Mouse (Mus musculus) forebrain, embryonic 16.5 days (tissue): ENCODE measurements around the gene St6galnac3. TPM values are rescaled to one million over a fixed set of nuclear protein-coding genes. Genes with fewer than 3 reads are reported as not detected.

Source experiments
- ATAC-seq: fragments of 200-750 bp; cut with Nextera tagmentation; 2 replicates; pipeline ENCODE4 v1.8.0; 2017; ENCODE audit warnings: mild to moderate bottlenecking, moderate library complexity
- H3K27ac ChIP-seq: fragments of 300-500 bp; sonication (generic); 2 replicates; pipeline ENCODE4 v1.5.1; 2014; ENCODE audit warnings: low read length, control low read depth
- H3K27me3 ChIP-seq: fragments of 300-500 bp; sonication (generic); replicated peaks from 2 replicates; pipeline ENCODE4 v1.6.1; 2014; ENCODE audit warnings: low read length; ENCODE audit not compliant: control insufficient read depth, insufficient read depth
- H3K36me3 ChIP-seq: fragments of 300-500 bp; sonication (generic); 2 replicates; pipeline ENCODE4 v1.6.1; 2014; ENCODE audit not compliant: control insufficient read depth, insufficient read depth
- H3K4me1 ChIP-seq: fragments of 300-500 bp; sonication (generic); replicated peaks from 2 replicates; pipeline ENCODE4 v1.6.1; 2014; ENCODE audit warnings: low read length; ENCODE audit not compliant: control insufficient read depth, insufficient read depth
- H3K4me2 ChIP-seq: fragments of 300-500 bp; sonication (generic); 2 replicates; pipeline ENCODE4 v1.6.1; 2014; ENCODE audit warnings: mild to moderate bottlenecking, low read length, control low read depth
- H3K4me3 ChIP-seq: fragments of 300-500 bp; sonication (generic); replicated peaks from 2 replicates; pipeline ENCODE4 v1.5.1; 2014; ENCODE audit warnings: mild to moderate bottlenecking, low read length, control low read depth
- H3K9ac ChIP-seq: fragments of 300-500 bp; sonication (generic); replicated peaks from 2 replicates; pipeline ENCODE4 v1.6.1; 2014; ENCODE audit warnings: low read depth, low read length, control low read depth
- H3K9me3 ChIP-seq: fragments of 300-500 bp; sonication (generic); 2 replicates; pipeline ENCODE4 v1.6.1; 2016; ENCODE audit warnings: low read length; ENCODE audit not compliant: control insufficient read depth
- WGBS: fragments of 180-500 bp; shearing (Covaris S2); extraction: QIAGEN DNeasy Blood & Tissue Kit; methylation state at CpG from one replicate; pipeline ENCODE4 v1.1.7; 2014; 5-methylcytosine and 5-hydroxymethylcytosine counted together
- polyA plus RNA-seq: library from polyadenylated mRNA; unstranded; fragments of >200 nt; fragmentation: Nextera tagmentation; extraction: Ambion mirVana; gene quantifications from 2 replicates; pipeline ENCODE4 v1.2.1, GENCODE M21; 2015

St6galnac3 gene
- polyA plus RNA-seq, 1 experiment from 2014 or later = 23.5 TPM

- Histone ChIP-seq H3K36me3 (no peaks in the 10 kb centered on the region), H3K9ac (no peak overlapping the region), H3K4me1 (peaks cover 17% of the 10 kb centered on the region), H3K4me3 (no peak overlapping the region), H3K9me3 (no peaks in the 10 kb centered on the region), H3K27ac (no peak overlapping the region), H3K4me2 (no peak overlapping the region), H3K27me3 (no peaks in the 10 kb centered on the region)
- WGBS = 81% methylated on average over 4 of the region's 4 CpGs
- ATAC-seq = no peak
These were observed 4.1 kb downstream of the St6galnac3 start for GRCm38 (mm10) chr3:153720922-153721321.

DNA sequence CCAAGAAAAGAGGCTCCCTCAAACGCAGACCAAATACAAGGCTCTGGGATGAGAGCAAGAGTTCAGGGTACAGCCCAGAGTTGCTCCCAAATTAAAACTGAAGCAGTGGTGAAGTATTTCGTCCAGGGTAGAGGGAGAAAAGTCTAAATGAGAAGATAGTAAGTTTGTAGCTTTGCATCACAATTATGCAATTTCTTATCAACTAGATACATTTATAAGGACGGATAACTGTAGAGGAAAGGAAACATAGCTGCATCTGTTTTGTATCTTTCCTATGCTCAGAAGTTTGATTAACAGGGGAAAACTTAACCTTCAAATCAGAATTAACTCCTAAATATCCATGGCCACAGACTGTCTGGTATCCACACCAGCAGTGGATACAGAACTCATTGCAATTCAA is 4.7 kb downstream of the St6galnac3 start:
- 63% methylated on average over 3 of the region's 3 CpGs for WGBS
- no peak overlapping the region for H3K9ac ChIP-seq
- peaks cover 16% of the 10 kb centered on the region for H3K4me1 ChIP-seq
- H3K27me3 ChIP-seq = no peaks in the 10 kb centered on the region
- no peak overlapping the region for H3K4me2 ChIP-seq
- ATAC-seq = no peak
- H3K36me3 ChIP-seq = no peaks in the 10 kb centered on the region
- H3K9me3 ChIP-seq = no peaks in the 10 kb centered on the region
- H3K4me3 ChIP-seq = no peak overlapping the region
- H3K27ac ChIP-seq = no peak overlapping the region

DNA sequence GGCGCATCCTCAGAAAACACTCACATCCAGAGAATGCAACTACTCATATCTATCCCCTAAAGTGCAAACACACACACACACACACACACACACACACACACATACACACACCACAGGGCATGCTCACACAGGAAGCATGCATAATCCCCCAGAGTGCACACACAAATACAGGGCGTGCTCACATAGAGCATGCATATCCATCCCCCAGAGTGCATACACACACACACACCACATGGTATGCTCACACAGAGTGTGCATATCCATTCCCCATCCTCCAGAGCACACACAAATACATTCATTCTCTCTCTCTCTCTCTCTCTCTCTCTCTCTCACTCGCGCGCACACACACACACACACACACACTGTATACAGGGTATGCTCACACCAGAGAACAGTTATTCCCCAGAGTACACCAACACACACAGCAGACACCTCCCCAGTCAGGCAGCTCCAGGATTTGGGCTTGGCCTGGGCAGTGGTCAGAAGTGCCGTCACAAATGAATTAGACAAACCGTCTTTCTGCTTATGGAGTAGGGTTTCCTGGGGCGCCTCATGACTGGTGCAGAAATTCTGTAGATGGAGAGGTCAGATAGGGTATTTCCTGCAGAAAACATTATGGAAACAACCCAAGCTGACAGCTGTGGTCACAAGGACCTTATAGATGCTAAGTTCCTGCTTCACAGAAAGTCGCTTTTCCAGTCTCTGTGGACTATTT is 5.6 kb downstream of the St6galnac3 start:
- H3K4me1 ChIP-seq = peaks cover 12% of the 10 kb centered on the region
- no peaks in the 10 kb centered on the region for H3K36me3 ChIP-seq
- no peak overlapping the region for H3K4me3 ChIP-seq
- no peak overlapping the region for H3K9ac ChIP-seq
- peak; percentile 38; the same call in 1 of the 2 replicates for ATAC-seq
- no peak overlapping the region for H3K27ac ChIP-seq
- H3K4me2 ChIP-seq = no peak overlapping the region
- H3K27me3 ChIP-seq = no peaks in the 10 kb centered on the region
- WGBS = 85% methylated on average over 9 of the region's 9 CpGs
- no peaks in the 10 kb centered on the region for H3K9me3 ChIP-seq

DNA sequence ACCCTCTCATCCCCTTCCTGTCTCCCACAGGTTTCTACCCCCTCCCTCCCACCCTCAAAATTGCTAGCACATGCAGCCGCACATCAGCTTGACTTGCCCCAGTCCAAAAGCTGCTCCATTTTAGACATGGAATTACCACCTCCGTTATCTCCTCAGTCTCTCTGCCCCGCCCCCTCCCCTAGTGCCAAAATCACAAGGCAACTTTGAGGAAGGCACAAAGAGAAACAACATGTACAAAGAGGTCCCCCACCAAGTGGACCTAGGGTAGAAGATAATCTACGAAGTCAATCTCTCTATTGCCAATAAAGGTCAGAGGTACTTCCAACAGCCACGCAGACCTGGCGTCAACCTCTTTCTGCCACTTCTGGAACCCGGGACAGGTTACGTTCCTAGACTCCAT is 6.2 kb downstream of the St6galnac3 start:
- 82% methylated on average over 8 of the region's 8 CpGs for WGBS
- Histone ChIP-seq H3K4me3 (no peak overlapping the region), H3K9me3 (peaks cover 2% of the 10 kb centered on the region; the same call in 1 of the 2 replicates), H3K4me2 (no peak overlapping the region), H3K27ac (no peak overlapping the region), H3K4me1 (peaks cover 5% of the 10 kb centered on the region), H3K36me3 (no peaks in the 10 kb centered on the region), H3K27me3 (no peaks in the 10 kb centered on the region), H3K9ac (no peak overlapping the region)
- ATAC-seq = no peak

GRCm38 (mm10) chr3:153717742-153718141 is 7.2 kb downstream of the St6galnac3 start:
- Histone ChIP-seq H3K4me1 (no peaks in the 10 kb centered on the region), H3K4me2 (no peak overlapping the region), H3K9me3 (peaks cover 3% of the 10 kb centered on the region; the same call in 1 of the 2 replicates), H3K27me3 (no peaks in the 10 kb centered on the region), H3K36me3 (no peaks in the 10 kb centered on the region), H3K9ac (no peak overlapping the region), H3K27ac (no peak overlapping the region), H3K4me3 (no peak overlapping the region)
- no peak for ATAC-seq
- WGBS = 83% methylated on average over 7 of the region's 7 CpGs

DNA sequence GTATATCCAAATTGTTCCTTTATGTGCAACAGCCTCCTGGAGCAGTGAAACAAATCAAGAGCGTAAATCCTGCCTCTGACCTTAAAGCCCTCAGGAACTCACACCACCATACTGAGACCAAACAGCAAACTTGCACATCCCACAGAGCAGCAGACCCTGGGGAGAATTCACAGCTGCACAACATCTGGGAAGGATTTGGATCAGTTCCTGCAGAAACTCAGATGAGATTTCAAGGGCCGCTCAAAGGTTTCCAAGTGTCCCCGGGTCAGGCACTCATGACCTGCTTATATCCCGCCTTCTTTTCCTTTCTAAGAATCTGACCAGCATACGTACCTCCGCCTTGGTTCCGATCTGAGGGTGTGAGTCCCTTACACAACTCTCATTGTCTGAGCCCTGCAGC is 9.3 kb downstream of the St6galnac3 start:
- H3K36me3 ChIP-seq = no peaks in the 10 kb centered on the region
- H3K27me3 ChIP-seq = no peaks in the 10 kb centered on the region
- H3K4me2 ChIP-seq = no peak overlapping the region
- H3K27ac ChIP-seq = no peak overlapping the region
- peaks cover 3% of the 10 kb centered on the region; the same call in 1 of the 2 replicates for H3K9me3 ChIP-seq
- ATAC-seq = no peak
- H3K4me3 ChIP-seq = no peak overlapping the region
- no peaks in the 10 kb centered on the region for H3K4me1 ChIP-seq
- 89% methylated on average over 7 of the region's 7 CpGs for WGBS
- no peak overlapping the region for H3K9ac ChIP-seq

GRCm38 (mm10) chr3:153710545-153710944 is 14.4 kb downstream of the St6galnac3 start:
- H3K27ac ChIP-seq = no peak overlapping the region
- WGBS = 53% methylated on average over 1 of the region's 1 CpGs
- ATAC-seq = no peak
- no peaks in the 10 kb centered on the region for H3K36me3 ChIP-seq
- no peak overlapping the region for H3K9ac ChIP-seq
- H3K27me3 ChIP-seq = no peaks in the 10 kb centered on the region
- no peaks in the 10 kb centered on the region for H3K4me1 ChIP-seq
- no peak overlapping the region for H3K4me2 ChIP-seq
- H3K4me3 ChIP-seq = no peak overlapping the region
- peaks cover 3% of the 10 kb centered on the region; the same call in 1 of the 2 replicates for H3K9me3 ChIP-seq

DNA sequence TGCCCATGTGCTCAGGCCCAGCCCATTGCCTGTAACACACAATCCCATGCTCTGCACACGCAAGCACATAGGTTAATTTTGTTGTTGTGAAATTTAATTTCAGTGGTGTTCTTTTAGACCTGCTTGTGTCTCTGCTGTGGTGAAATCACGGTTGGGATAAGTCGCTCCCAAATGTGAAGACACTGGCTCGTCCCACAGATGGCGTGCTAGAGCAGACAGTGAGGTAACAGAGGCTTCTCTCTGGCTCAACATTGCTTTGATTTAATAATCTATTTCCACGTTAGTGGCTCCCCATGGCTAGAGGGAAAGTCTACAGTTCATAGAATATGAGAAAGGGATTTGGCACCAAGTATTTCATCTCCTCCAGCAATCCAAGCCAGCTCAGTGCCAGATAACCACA is 17.3 kb downstream of the St6galnac3 start:
- H3K36me3 ChIP-seq = no peaks in the 10 kb centered on the region
- no peak overlapping the region for H3K27ac ChIP-seq
- H3K9me3 ChIP-seq = no peaks in the 10 kb centered on the region
- no peak overlapping the region for H3K4me2 ChIP-seq
- H3K27me3 ChIP-seq = no peaks in the 10 kb centered on the region
- ATAC-seq = no peak
- H3K4me1 ChIP-seq = no peaks in the 10 kb centered on the region
- H3K9ac ChIP-seq = no peak overlapping the region
- 73% methylated on average over 6 of the region's 6 CpGs for WGBS
- no peak overlapping the region for H3K4me3 ChIP-seq

DNA sequence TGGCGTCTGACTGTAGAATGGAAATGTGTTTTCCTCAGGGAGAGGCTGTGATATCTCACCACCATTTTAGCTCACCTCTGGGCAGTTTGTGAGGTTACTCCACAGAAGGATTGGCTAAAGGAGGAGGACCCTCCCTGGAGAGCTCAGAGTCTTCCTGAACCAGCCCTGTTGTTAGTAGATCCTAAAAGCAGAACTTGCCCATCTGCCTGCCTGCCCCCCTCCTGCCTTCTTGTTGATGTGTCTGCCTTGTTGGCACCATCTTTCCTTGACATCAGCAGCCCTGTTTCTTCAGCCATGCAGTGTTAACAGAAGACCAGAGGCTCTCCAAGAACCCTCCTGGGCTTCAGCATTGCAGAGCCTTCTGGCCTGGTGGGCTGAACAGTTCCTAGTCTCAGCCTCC is 18.1 kb downstream of the St6galnac3 start:
- WGBS = 94% methylated on average over 1 of the region's 1 CpGs

More for the DNA sequence above, 18.1 kb downstream of the St6galnac3 start:
- H3K4me1 ChIP-seq = 0 out of 2 replicates have a peak, but pooled peaks cover 2% of the 10 kb centered on the region
- H3K27ac ChIP-seq = no peak overlapping the region
- H3K9me3 ChIP-seq = no peaks in the 10 kb centered on the region
- no peak for ATAC-seq
- no peak overlapping the region for H3K9ac ChIP-seq
- H3K4me2 ChIP-seq = no peak overlapping the region
- H3K4me3 ChIP-seq = no peak overlapping the region
- no peaks in the 10 kb centered on the region for H3K27me3 ChIP-seq
- no peaks in the 10 kb centered on the region for H3K36me3 ChIP-seq
